Mouse (Mus musculus): ENCODE results near the gene Hadha.

- TF ChIP-seq CTCF (IDR thresholded peaks at IDR 0.05; ENCODE audit: low read depth, low read length) (no peak), POLR2A (IDR thresholded peaks at IDR 0.05; ENCODE audit: borderline replicate concordance, low read depth, low read length) (no peak)
Measured at GRCm38 (mm10) chr5:30107186-30107585, 47.8 kb downstream of the Hadha start.

All from bone marrow macrophage, adult 2 months (primary cell).